Mouse (Mus musculus): ENCODE data around the gene 1700092M07Rik. TPM values are rescaled to one million over a fixed set of nuclear protein-coding genes. Genes with fewer than 3 reads are reported as not detected.

The 1700092M07Rik gene
- total RNA-seq (2015): 0.83 TPM in 1 of 2 replicates, not detected in the other
- total RNA-seq (2017): 1.3 TPM in 1 of 2 replicates, not detected in the other

DNA sequence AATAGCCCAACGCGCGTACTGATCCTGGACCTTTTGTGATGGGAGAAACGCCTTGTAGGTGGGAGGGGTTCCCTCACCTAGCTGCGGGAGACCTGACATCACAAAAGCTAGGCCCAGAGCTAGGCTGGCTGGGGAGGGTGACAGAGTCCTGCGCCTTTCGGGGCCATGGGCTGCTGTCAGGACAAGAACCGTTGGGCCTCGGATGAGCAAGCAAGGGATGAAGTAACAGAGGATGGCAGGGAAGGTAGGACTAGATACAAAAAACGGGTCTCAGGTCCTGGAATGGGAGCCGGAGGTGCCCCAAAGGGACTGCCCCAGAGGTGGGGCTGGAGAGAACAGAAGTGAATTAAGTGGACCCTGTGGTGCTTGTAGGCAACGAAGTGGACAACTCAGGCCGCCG lies at the start of gene 1700092M07Rik:
Gene 1700092M07Rik (plus strand): TSS at position 116 of the 400 bp plus-strand sequence.
- ATAC-seq (ENCODE audit: poor library complexity, severe bottlenecking): no peak

DNA sequence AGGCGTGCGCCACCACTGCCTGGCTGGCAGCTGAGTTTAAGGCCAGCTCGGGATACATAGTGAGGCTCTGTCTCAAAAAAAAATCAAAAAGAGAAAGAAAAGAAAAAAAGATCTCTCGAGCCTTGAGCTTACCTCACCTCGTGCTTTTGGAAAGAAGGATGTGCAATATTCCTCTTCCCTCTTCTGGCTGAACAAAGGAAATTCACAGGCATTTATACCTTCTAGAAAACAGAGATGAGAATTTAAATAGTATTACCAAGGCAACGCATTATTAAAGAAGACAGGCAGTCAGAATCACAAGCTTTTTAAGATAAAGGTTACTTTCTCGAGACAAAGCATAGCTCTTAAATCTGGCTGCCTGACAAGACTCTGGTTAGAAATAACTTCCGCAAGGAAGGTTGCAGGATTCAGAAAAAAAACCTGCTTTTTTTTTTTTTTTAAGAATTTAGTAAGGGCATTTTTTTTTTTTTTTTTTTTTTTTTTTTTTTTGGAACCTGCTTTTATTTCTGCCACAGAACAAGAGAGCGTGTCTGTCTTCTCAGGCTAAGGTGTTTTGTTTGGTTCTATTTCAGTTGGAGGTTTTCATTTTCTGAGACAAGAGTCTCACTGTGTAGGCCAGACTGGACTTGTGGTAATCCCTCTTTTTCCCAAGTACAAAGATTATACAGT lies 48.5 kb upstream of the 1700092M07Rik start:
- ATAC-seq (ENCODE audit: poor library complexity, severe bottlenecking): no peak

DNA sequence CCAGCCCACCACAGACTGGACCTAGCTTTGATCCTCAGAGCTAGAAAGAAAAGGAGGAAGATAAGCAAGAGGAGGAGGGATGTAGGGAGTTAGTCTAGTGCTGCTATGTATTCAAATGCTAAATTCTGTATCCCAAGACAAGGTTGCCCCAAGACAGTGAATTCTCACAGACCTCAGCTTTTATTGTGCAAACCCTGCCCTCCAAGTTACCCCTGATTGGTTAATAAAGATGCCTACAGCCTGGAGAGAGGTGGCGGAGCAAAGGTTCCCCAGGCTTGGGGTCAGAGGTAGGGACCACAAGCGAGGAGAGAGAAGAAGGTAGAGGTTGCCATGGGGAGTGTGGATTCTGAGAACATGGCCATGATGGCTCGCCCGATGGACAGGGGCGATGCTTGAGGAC lies 47.8 kb upstream of the 1700092M07Rik start:
- ATAC-seq (ENCODE audit: poor library complexity, severe bottlenecking): no peak

DNA sequence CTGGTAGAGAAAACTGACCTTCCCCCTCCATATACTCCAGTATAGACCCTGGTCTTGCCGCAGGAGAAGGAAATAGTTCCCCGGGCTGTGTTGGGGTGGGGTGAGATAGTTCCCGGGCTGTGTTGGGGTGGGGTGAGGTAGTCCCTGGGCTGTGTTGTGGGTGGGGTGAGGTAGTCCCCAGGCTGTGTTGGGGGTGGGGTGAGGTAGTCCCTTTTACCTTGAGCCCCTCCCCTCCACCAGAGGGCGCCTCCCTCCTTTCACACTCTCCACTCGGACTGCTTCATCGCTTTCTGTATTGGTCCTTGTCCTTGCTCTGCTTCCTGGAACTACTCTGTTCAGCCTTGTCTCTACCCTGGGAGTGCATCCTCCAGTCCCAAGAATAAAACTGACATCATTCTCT lies 45.2 kb upstream of the 1700092M07Rik start:
- peak; percentile 77 for ATAC-seq (ENCODE audit: poor library complexity, severe bottlenecking)

DNA sequence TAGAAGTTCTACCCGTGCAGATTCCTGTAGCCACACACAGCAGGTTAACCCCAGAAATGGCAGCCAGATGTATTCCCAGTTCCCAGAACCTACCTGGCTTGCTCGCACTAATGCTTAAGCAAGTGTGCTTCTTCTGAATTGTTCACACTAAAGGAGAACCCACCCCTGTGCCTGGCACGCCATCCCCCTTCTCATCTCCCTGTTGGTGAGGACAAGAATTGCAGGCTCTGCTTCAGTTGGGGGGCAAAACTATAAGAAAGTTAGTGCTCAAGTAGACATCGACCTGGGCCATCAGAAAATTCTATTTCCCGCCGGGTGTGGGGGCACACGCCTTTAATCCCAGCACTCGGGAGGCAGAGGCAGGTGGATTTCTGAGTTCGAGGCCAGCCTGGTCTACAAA lies 40.9 kb upstream of the 1700092M07Rik start:
- ATAC-seq (ENCODE audit: poor library complexity, severe bottlenecking): no peak

DNA sequence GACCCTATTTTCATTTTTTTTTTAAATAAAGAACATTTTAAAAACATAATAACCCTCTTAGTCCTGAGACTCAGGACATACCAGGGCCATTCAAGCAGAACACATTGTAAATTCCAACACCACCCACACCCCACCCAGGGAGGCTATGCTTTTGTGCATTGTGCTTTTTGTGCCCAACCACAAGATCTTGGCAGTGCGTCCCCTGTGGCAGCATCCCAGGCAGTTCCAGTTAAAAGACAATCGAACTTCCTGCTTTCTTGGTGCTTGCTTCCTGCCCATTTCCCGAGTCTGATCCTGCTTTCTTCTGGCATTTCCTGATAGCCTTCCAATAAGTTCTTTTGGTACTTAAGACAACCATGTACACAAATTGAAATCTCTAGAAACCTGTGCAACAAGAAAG lies 38.1 kb upstream of the 1700092M07Rik start:
- ATAC-seq (ENCODE audit: poor library complexity, severe bottlenecking): no peak

DNA sequence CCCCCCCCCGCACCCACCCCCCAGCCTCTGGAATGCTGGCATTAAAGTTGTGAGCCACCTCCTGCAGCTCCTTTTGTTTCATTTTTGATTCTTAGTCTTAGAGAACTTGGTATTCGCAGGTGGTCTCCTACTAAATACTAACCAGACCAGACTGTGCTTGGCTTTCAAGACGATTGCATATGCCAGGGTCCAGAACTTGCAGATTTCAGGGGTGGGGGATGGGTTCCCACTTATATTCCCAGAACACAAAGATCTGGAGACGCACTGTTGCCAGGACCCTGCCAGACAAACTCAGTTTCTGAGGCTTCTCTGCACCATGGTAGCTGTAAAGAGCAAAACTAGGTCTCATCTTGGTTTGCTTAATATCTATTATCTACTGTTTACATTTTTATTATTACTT lies 36.9 kb upstream of the 1700092M07Rik start:
- no peak for ATAC-seq (ENCODE audit: poor library complexity, severe bottlenecking)

DNA sequence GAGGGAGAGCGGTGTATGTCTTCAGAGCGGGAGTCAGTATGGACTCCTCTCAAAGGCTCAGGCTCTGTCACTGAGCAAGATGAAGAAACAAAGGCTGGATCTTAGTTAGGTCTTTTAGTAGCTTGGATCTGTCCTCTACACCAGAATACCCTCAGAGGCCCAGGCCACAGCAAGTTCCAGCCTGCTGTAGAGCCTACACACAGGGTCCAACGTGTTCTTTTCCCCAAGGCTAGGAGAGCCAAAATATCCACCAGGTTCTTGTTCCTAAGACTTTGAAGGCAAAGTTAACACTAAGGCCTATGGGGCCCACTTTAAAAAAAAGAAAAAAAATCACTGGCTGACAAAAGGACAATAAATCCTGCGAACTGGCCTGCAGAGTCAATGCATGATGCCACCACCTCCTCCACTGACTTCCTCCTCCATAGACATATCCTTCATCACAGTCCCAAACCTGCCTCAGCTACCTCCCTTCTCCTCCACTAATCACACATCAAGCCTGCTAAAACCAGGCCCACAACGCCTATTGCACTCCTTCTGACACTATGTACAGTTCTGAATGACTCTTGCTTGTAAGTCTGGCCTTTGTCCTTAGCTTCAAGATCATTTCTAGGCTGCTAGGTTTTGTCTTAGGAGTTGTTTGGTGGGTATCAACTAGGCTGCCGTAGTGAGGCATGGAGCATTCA lies 35.4 kb upstream of the 1700092M07Rik start:
- ATAC-seq (ENCODE audit: poor library complexity, severe bottlenecking): no peak

DNA sequence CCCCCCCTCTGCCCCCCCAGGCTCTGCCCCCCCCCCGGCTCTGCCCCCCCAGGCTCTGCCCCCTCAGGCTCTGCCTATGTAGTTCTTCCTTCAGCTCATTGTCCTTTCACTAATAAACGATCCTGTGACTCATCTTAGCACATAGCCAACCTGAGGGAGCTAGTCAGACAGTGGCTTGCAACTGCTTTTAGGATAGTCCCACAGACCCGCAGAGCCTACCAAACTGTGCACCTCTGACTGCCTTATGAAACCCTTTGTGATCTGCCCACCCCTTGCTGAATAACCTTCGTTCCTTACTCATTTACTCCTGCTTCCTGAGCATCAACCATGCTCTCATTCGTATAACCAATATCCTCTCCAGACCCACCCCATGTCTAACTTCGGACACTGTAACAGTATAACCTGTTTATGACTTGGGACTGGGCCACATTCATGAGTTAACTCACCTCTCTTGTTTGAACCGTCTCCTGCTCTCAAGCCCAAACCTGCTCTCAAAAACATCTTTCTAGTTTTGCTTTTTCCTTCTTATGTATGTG lies 34.3 kb upstream of the 1700092M07Rik start:
- ATAC-seq (ENCODE audit: poor library complexity, severe bottlenecking): no peak

DNA sequence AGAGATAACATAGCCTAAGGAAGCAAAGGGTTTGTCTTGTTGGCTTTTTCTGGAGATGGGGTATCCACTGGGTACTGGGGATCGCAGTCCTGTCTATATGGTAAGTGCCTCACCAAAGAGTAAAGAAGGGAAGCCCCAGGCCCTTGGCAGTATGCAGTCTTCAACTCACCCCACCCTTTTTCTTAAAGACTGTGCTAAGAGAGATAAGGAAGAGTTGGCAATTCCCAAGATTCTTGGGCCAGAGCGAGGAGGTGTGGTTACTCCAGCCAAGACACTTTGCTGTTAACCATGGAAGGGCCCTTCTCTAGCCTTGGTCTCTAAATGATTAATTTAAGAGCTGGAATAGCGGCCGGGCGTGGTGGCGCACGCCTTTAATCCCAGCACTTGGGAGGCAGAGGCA lies 33.6 kb upstream of the 1700092M07Rik start:
- ATAC-seq (ENCODE audit: poor library complexity, severe bottlenecking): no peak

DNA sequence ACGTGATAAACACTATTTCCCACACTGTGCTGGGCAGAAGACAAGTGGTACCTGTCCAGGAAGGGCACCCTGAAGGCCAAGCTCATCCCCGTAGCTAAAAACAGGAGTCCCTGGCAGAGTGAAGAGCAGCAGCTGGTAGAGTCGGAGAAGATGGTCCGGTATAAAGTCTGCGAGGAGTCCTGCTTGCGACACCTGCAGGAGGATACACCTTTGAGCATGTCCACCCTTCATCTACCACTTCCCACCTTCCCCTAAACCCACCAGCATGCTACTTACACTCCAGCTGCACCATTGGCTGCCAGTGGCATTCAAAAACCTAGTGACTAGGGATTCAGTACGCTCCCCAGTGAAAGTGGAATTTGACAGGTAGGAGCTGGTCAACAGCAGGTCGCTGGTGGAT lies 31.6 kb upstream of the 1700092M07Rik start:
- ATAC-seq (ENCODE audit: poor library complexity, severe bottlenecking): no peak

DNA sequence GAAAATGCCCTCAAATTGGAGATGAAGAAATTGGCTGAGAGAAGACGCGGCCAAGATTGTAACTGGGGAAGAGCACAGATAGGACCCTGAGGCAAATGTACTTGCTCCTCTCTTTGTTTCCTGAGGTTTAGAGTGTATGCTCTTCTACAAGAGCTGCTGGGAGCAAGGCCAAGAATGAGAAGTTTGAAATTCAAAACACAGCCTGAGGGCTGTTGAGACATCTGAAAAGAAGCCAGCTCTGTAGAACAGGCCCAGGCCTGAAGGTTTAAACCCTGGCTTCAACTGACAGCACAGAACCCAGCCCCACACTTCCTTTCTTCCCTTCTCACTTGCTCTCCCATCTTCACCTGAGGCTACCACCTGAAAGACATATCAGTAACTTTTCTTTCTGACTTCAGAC lies 30.5 kb upstream of the 1700092M07Rik start:
- no peak for ATAC-seq (ENCODE audit: poor library complexity, severe bottlenecking)

DNA sequence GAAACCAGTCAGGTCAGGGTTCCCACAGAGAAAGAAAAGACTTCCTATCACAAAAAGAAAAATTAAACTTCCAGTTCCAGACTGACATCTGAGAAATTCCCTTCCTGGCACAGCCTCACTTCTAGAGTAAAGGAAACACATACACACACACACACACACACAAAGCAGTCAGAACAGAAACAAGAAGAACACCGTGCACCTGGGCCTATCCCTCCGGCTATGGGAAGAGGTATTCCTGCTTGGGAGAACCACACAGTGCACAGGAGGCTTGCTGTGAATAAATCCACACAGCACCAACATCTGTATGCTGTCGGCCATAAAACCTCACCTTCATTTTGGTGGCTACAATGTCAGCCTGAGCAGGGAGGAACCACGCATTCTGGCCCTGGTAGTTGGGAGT lies 29.0 kb upstream of the 1700092M07Rik start:
- no peak for ATAC-seq (ENCODE audit: poor library complexity, severe bottlenecking)

DNA sequence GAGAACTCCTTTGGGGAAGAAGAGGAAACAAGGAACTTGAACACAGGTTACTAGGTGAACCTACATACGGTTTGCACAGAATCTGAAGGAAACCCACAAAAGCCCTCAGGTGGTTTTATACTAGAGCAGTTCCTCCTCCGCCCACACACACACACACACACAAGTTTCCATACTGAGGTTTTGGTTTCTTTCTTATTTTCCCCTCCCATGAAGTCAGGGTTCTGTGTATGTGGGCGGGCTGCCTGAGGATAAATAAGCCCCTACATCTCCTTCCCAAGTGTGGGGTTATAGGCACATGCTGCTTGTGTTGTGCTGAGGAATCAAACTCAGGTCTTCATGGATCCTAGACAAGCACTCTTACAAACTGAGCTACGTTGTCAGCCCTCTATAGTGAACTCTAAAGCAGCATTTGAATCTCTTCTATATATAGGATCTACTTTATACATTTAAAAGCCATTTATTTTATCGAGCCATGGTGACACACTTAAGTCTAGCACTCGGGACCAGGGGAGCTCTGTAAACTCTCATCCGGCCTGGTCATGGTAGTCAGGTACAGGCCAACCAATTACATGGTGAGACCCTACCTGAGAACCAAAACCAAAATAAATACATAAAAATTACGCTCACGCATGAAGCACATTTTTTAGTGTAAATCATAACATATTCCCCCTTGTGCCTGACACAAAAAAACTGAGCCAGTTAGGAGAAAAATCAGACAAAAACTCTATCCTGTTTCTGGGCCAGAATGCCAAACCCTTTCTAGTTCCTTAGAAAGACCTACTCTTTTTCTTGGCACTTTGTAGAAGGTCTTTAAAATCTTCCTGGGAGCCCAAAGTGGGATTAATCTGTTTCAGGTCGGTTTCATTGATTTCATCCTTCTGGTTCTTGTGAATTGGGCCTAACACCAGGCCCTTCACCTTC lies 28.3 kb upstream of the 1700092M07Rik start:
- peak; percentile 15 for ATAC-seq (ENCODE audit: poor library complexity, severe bottlenecking)

DNA sequence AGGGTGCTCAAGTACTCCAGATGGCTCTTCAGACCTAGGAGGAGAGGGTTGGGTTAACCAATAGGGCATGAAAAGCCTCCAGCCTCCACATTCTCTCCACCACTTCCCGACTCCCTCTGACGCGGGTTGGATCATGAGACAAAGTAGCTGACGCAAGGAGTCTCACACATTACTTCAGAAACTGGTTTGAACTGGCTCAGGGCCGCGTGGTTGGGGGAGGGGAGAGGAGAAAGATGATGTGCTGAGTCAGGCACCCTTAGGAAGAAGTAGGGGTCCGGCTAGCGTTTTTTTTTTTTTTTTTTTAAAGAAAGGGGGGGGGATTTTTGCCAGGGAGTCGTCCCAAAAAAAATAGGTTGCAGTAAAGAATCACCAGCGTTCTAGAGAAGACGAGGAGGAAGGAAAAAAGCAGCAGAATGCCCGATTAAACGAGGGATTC lies 27.6 kb upstream of the 1700092M07Rik start:
- ATAC-seq (ENCODE audit: poor library complexity, severe bottlenecking): peak; percentile 64

DNA sequence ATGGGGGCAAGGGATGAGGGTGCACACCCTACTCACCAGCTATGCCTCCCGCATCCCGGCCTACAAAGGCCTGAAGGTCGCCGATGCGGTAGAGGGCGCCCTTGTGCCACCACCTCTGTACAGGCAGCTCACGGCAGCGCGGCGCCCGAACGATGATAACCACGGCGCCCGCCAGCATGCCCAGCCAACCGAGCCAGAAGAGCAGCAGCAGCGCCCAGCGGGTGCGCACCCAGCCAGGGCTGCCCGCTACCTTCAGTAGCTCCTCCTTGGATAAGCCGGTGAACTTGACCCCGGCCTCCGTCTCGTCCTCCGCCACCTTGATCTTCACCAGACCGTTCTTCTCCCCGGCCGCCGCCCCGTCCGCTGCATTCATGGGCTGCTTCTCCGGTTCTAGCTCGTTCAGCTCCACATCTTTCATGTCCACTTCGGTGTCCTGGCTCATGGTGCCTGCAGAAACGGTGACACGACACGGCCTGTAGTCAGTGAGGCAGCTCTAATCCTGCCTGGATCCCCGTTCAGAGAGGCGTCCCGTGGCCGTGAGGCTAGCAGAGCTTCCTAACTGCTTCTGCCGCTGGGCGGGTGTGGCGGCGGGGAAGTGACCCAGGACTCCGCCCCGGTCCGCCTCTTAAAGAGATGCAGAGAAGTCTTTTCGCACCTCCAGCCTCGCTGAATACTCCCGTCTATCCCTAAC lies 27.1 kb upstream of the 1700092M07Rik start:
- peak; percentile 80 for ATAC-seq (ENCODE audit: poor library complexity, severe bottlenecking)

DNA sequence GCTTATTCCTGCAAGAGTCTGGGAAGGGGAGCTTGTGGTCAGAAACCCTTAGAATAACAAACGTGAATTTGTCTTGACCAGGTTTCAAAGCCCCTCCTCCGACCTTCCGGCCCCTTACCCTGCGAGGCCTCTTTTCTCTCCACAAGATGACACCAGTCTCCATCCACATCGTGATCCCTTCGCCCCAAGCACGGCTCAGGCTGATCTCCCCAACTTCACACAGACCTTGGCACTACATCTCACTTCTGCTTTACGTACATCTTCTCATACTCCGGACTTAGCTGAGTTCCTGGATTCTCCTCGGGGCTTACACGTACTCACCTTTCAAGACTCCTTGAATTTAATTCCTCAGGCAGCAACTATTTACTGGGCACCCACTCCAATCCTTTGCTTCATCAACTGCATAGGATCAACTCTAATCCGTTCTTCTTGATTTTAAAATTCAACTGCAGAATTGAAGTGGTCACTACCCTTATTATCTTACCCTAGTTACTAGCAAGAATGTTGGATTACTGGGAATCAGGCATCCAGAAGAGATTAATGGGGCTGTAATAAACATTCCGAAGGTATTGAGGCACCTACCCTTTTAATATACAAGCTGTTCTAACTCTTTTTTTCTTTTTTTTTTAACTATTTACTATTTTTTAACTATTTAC lies 26.4 kb upstream of the 1700092M07Rik start:
- peak; percentile 26 for ATAC-seq (ENCODE audit: poor library complexity, severe bottlenecking)

DNA sequence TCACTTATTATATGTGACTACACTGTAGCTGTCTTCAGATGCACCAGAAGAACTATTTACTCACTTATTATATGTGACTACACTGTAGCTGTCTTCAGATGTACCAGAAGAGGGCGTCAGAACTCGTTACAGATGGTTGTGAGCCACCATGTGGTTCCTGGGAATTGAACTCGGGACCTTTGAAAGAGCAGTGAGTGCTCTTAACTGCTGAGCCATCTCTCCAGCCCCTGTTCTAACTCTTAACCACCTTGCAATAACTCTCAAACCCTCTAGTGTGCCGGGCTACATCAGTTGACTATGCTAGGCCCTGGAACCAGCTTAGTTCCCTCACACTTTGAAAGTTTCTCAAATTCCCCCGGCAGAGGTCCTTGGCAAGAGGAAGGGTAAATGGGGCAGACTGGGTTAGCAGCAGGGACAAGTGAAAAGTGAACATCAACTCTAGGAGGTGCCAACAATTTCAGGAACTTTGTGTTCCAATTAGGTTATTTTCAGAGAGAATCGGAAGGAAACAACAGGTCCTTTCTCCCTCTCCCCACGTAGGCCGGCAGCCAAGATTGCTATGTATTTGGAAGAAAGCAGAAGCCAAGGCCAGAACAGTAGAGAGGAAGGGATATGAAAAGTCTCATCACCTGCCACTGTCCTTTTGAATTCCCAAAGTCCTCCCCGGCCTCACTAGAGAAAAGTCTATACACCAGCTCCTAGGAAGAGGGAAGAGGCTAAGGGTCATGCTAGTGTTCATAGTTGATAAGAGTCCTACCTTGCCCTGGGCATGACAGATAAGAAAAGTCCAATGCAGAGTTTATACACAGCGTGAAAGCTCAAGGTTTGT lies 25.7 kb upstream of the 1700092M07Rik start:
- no peak for ATAC-seq (ENCODE audit: poor library complexity, severe bottlenecking)

Data from megakaryocyte, adult 5-6 weeks (primary cell).